Comparison of ENCODE assay signal across 10 mouse cellular contexts in genomic region chr10:111382206-111382930, GRCm38 (mm10).
DNase-seq lines count a peak whose midpoint lies in the region; ATAC-seq lines count a peak whose summit lies in the region.
"Had no signal": no experiment of that assay in that cellular context is flagged by ENCODE, and none has a peak within 500 bp of the region (broad histone marks: within the 10 kb centered on the region; RNA-seq: fewer than 3 reads in every experiment).

No protein-coding gene starts in this region.

- WGBS in hindbrain, embryonic 15.5 days, result 41% methylated on average over 4 of the region's 4 CpGs
- WGBS in hindbrain, embryonic 12.5 days, result 44% methylated on average over 4 of the region's 4 CpGs
- WGBS in intestine, embryonic 16.5 days, result 43% methylated on average over 4 of the region's 4 CpGs
- 49% methylated on average over 4 of the region's 4 CpGs for WGBS in kidney, embryonic 16.5 days

- H3K9ac ChIP-seq in hindbrain, embryonic 15.5 days, result no peak overlapping the region
- H3K9ac ChIP-seq in hindbrain, embryonic 12.5 days, result no peak overlapping the region
- H3K9ac ChIP-seq in intestine, embryonic 16.5 days (ENCODE audit: low read depth, low read length), result no peak overlapping the region
- H3K9ac ChIP-seq in kidney, embryonic 16.5 days (replicated peaks; ENCODE audit: low read length), result no peak overlapping the region
- H3K9ac ChIP-seq: limb, embryonic 13.5 days had no signal

- peak; percentile 27 for DNase-seq in adrenal gland, postnatal 14 days
- no peak for DNase-seq in adrenal gland, postnatal 36 days
- peak; percentile 69 for DNase-seq in brain, adult 2 months (ENCODE audit: low read depth, low spot score)
- DNase-seq in left cerebral cortex, postnatal 36 days (ENCODE audit: low spot score in 2 of 2), result peak; percentile 51 to 58

- no peak overlapping the region for H3K4me3 ChIP-seq in hindbrain, embryonic 15.5 days
- H3K4me3 ChIP-seq in hindbrain, embryonic 12.5 days, result no peak overlapping the region
- H3K4me3 ChIP-seq in intestine, embryonic 16.5 days (ENCODE audit: low read length), result no peak overlapping the region
- no peak overlapping the region for H3K4me3 ChIP-seq in kidney, embryonic 16.5 days (ENCODE audit: low read length)
- H3K4me3 ChIP-seq: limb, embryonic 13.5 days had no signal

- intact Hi-C loops in left cerebral cortex, postnatal 36 days (cut with DNase I), result loop anchor here (5.0 kb wide), 1 partner anchor 90 kb away; the partner anchor contains the start of gene Nap1l1

- ATAC-seq in hindbrain, embryonic 15.5 days (ENCODE audit: low FRiP score, low read depth), result no peak
- ATAC-seq in hindbrain, embryonic 12.5 days (ENCODE audit: low FRiP score), result no peak
- ATAC-seq in intestine, embryonic 16.5 days, result no peak
- ATAC-seq in kidney, embryonic 16.5 days (ENCODE audit: low FRiP score, low TSS enrichment), result no peak

- H3K27ac ChIP-seq in hindbrain, embryonic 15.5 days (replicated peaks), result no peak overlapping the region
- H3K27ac ChIP-seq in hindbrain, embryonic 12.5 days, result no peak overlapping the region
- no peak overlapping the region for H3K27ac ChIP-seq in intestine, embryonic 16.5 days (ENCODE audit: low read length)
- H3K27ac ChIP-seq in kidney, embryonic 16.5 days (ENCODE audit: low read length), result no peak overlapping the region
- H3K27ac ChIP-seq: kidney, postnatal 0 days; limb, embryonic 13.5 days had no signal

- H3K27me3 ChIP-seq in hindbrain, embryonic 15.5 days, result no peaks in the 10 kb centered on the region
- no peaks in the 10 kb centered on the region for H3K27me3 ChIP-seq in hindbrain, embryonic 12.5 days
- H3K27me3 ChIP-seq in intestine, embryonic 16.5 days (replicated peaks; ENCODE audit: control insufficient read depth, insufficient read depth, low read length), result no peaks in the 10 kb centered on the region
- H3K27me3 ChIP-seq in kidney, embryonic 16.5 days (ENCODE audit: insufficient read depth, low read length), result no peaks in the 10 kb centered on the region
- H3K27me3 ChIP-seq: limb, embryonic 13.5 days had no signal

- H3K4me1 ChIP-seq in hindbrain, embryonic 15.5 days (replicated peaks), result no peaks in the 10 kb centered on the region
- no peaks in the 10 kb centered on the region for H3K4me1 ChIP-seq in hindbrain, embryonic 12.5 days
- H3K4me1 ChIP-seq in intestine, embryonic 16.5 days (ENCODE audit: control insufficient read depth, insufficient read depth, low read length), result no peaks in the 10 kb centered on the region
- H3K4me1 ChIP-seq in kidney, embryonic 16.5 days (ENCODE audit: insufficient read depth, low read length), result no peaks in the 10 kb centered on the region
- H3K4me1 ChIP-seq: limb, embryonic 13.5 days had no signal

- no peaks in the 10 kb centered on the region for H3K9me3 ChIP-seq in hindbrain, embryonic 15.5 days
- no peaks in the 10 kb centered on the region for H3K9me3 ChIP-seq in hindbrain, embryonic 12.5 days (replicated peaks)
- H3K9me3 ChIP-seq in intestine, embryonic 16.5 days (ENCODE audit: control insufficient read depth, low read length), result no peaks in the 10 kb centered on the region
- H3K9me3 ChIP-seq in kidney, embryonic 16.5 days (ENCODE audit: low read length), result no peaks in the 10 kb centered on the region
- H3K9me3 ChIP-seq: limb, embryonic 13.5 days had no signal

- H3K4me2 ChIP-seq in hindbrain, embryonic 15.5 days, result peak overlapping the region; percentile 1; the same call in 1 of the 2 replicates
- no peak overlapping the region for H3K4me2 ChIP-seq in hindbrain, embryonic 12.5 days (replicated peaks)
- H3K4me2 ChIP-seq in intestine, embryonic 16.5 days (ENCODE audit: low read depth, low read length), result no peak overlapping the region
- H3K4me2 ChIP-seq in kidney, embryonic 16.5 days (replicated peaks; ENCODE audit: low read depth, low read length), result no peak overlapping the region
- H3K4me2 ChIP-seq: limb, embryonic 13.5 days had no signal

- no peaks in the 10 kb centered on the region for H3K36me3 ChIP-seq in hindbrain, embryonic 15.5 days
- no peaks in the 10 kb centered on the region for H3K36me3 ChIP-seq in hindbrain, embryonic 12.5 days
- no peaks in the 10 kb centered on the region for H3K36me3 ChIP-seq in intestine, embryonic 16.5 days (ENCODE audit: control insufficient read depth, insufficient read depth, low read length)
- no peaks in the 10 kb centered on the region for H3K36me3 ChIP-seq in kidney, embryonic 16.5 days (ENCODE audit: insufficient read depth, low read length)
- H3K36me3 ChIP-seq: limb, embryonic 13.5 days had no signal

Comparison
In these comparisons a context has a peak if more than half of its experiments do, and no peak if none do; other contexts are left out.
1. DNase-seq: peak in adrenal gland, postnatal 14 days (single experiment), brain, adult 2 months (single experiment) and left cerebral cortex, postnatal 36 days (2 of 2); none in adrenal gland, postnatal 36 days (0 of 2).